Mouse (Mus musculus) kidney, postnatal 0 days (tissue): ENCODE data around the gene Fndc1. TPM values are rescaled to one million over a fixed set of nuclear protein-coding genes. Genes with fewer than 3 reads are reported as not detected.

ENCODE experiments used
- ATAC-seq: fragments of 200-750 bp; cut with Nextera tagmentation; replicated peaks from 2 replicates; pipeline ENCODE4 v1.8.0; 2017; ENCODE audit warnings: low read depth, moderate number of reproducible peaks, moderate TSS enrichment, moderate library complexity; ENCODE audit not compliant: low FRiP score
- DNase-seq: peaks from one replicate; pipeline ENCODE4 v3.0.0-alpha.2; 2016; ENCODE audit warnings: low spot score
- H3K27ac ChIP-seq: fragments of 300-500 bp; sonication (generic); 2 replicates; pipeline ENCODE4 v1.5.1; 2014; ENCODE audit warnings: mild to moderate bottlenecking
- H3K27me3 ChIP-seq: fragments of 300-500 bp; sonication (generic); 2 replicates; pipeline ENCODE4 v1.6.1; 2014; ENCODE audit warnings: low read length, mixed read lengths; ENCODE audit not compliant: insufficient read depth
- H3K36me3 ChIP-seq: fragments of 300-500 bp; sonication (generic); 2 replicates; pipeline ENCODE4 v1.6.1; 2014; ENCODE audit warnings: low read length, mixed read lengths; ENCODE audit not compliant: insufficient read depth
- H3K4me1 ChIP-seq: fragments of 300-500 bp; sonication (generic); replicated peaks from 2 replicates; pipeline ENCODE4 v1.6.1; 2014; ENCODE audit warnings: antibody characterized with exemption, low read length, mixed read lengths; ENCODE audit not compliant: insufficient read depth
- H3K4me2 ChIP-seq: fragments of 300-500 bp; sonication (generic); 2 replicates; pipeline ENCODE4 v1.6.1; 2014; ENCODE audit warnings: mild to moderate bottlenecking, low read length, moderate library complexity, mixed read lengths
- H3K4me3 ChIP-seq: fragments of 300-500 bp; sonication (generic); replicated peaks from 2 replicates; pipeline ENCODE4 v1.5.1; 2014; ENCODE audit warnings: low read depth, low read length
- H3K9ac ChIP-seq: fragments of 300-500 bp; sonication (generic); 2 replicates; pipeline ENCODE4 v1.6.1; 2014; ENCODE audit warnings: low read depth, low read length
- H3K9me3 ChIP-seq: fragments of 300-500 bp; sonication (generic); replicated peaks from 2 replicates; pipeline ENCODE4 v1.6.1; 2016; ENCODE audit warnings: low read length, inconsistent platforms, mixed read lengths
- CTCF ChIP-seq: IDR thresholded peaks from 2 replicates; pipeline ENCODE4 v1.5.1; 2016; ENCODE audit warnings: antibody characterized with exemption, low read depth, mild to moderate bottlenecking, moderate library complexity
- WGBS: fragments of 180-500 bp; shearing (Covaris S2); extraction: QIAGEN DNeasy Blood & Tissue Kit; methylation state at CpG from one replicate; pipeline ENCODE4 v1.1.7; 2014; 5-methylcytosine and 5-hydroxymethylcytosine counted together
- microRNA-seq: library from miRNA; unstranded; fragments of <30 nt; microRNA quantifications from one replicate; pipeline ENCODE4, GENCODE M21; 2016
- polyA plus RNA-seq: library from polyadenylated mRNA; unstranded; fragments of >200 nt; fragmentation: Nextera tagmentation; extraction: Ambion mirVana; gene quantifications from 2 replicates; pipeline ENCODE4 v1.2.1, GENCODE M21; 2015

Gene Fndc1
- polyA plus RNA-seq, 1 experiment from 2014 or later: 3.1 TPM

DNA sequence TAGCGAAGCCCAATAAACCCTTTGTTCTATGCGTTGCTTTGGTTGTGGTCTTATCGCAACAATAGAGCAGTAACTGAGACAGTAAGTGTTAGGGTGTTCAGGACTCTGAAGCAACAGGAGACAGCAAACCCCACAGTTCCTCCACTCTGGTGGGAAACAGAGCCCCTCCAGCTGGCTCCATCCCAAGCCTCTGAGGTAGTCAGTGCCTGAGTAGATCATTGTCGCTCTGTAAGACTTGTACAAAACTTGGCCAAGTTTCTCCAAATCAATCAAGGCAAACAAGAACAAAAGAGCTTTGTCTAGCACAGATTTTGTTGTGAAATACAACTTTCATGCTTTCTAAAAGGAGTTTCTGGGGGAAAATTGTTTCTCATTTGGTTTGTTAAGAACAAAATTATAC is 104.1 kb downstream of the Fndc1 start:
- H3K27me3 ChIP-seq: no peaks in the 10 kb centered on the region
- H3K9me3 ChIP-seq: no peaks in the 10 kb centered on the region
- no peak overlapping the region for H3K4me2 ChIP-seq
- no peaks in the 10 kb centered on the region for H3K4me1 ChIP-seq
- no peak overlapping the region for H3K27ac ChIP-seq
- DNase-seq: no peak
- H3K9ac ChIP-seq: no peak overlapping the region
- TF ChIP-seq CTCF: no peak
- no peaks in the 10 kb centered on the region for H3K36me3 ChIP-seq
- no peak overlapping the region for H3K4me3 ChIP-seq
- ATAC-seq: no peak
- 87% methylated on average over 4 of the region's 4 CpGs for WGBS

DNA sequence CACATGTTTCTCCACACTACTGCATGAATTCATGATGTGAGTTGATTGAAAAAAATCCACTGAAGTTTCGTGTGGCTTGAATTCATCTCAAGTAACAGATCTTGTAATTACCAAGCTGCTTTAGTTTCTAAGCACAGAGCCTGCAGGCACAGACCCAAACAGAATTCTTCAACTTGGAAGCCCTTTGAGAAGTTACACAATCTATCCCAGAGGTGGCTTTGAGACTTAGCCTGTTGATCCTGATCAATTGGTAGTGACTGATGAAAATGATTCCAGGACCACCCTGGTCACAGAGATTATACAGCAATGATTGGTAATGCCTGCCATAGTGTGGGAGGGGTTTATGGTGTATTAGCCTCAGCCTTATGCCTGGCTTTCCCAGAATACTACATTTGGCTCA is 108.2 kb downstream of the Fndc1 start:
- WGBS: 49% methylated on average over 1 of the region's 1 CpGs
- Histone ChIP-seq H3K4me1 (no peaks in the 10 kb centered on the region), H3K4me3 (no peak overlapping the region), H3K9ac (no peak overlapping the region), H3K27ac (no peak overlapping the region), H3K36me3 (no peaks in the 10 kb centered on the region), H3K4me2 (no peak overlapping the region), H3K9me3 (no peaks in the 10 kb centered on the region), H3K27me3 (no peaks in the 10 kb centered on the region)
- no peak for TF ChIP-seq CTCF
- ATAC-seq: no peak
- DNase-seq: no peak

DNA sequence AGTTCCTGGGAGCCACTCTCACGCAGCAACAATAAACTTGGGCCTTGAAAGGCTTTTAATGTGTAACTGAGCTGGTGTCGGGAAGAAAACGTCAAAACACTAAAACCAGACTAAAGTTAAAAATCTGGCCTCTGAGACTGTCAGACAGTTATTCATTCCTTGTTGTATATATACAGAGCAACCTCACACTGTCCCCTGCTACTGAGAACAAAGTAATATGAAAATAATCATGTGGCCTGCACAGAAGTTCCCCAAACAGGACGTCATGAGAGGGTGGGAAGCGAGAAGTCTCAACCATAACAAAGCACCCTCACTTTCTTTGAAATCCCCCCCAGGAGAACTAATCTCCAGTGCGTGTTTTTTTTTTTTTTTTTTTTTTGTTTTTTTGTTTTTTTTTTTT is 109.2 kb downstream of the Fndc1 start:
- 58% methylated on average over 6 of the region's 6 CpGs for WGBS
- H3K4me3 ChIP-seq: no peak overlapping the region
- DNase-seq (no peak), ATAC-seq (no peak)
- TF ChIP-seq CTCF: no peak
- H3K36me3 ChIP-seq: no peaks in the 10 kb centered on the region
- H3K27ac ChIP-seq: no peak overlapping the region
- no peaks in the 10 kb centered on the region for H3K27me3 ChIP-seq
- H3K9ac ChIP-seq: no peak overlapping the region
- no peaks in the 10 kb centered on the region for H3K9me3 ChIP-seq
- H3K4me1 ChIP-seq: no peaks in the 10 kb centered on the region
- H3K4me2 ChIP-seq: no peak overlapping the region

DNA sequence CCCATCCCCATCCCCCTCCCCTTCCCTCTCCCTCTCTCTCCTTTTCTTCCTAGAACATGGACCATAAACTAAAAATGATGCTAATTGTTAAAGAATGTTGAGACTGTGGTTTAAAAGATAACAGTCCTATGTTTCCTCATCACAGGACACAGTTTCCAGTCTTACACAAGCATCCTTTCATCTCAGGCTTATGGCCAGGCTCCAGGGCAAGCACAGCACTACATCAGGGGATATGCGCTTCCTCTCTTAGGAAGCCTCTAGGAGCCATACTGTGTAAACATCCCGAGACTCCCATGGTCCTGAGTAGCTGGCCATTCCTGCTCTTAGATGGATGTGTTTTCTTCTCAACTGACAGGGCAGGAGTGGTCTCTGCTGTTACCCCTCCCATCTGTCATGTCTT is 114.1 kb downstream of the Fndc1 start:
- no peak overlapping the region for H3K4me2 ChIP-seq
- no peak overlapping the region for H3K27ac ChIP-seq
- no peak for DNase-seq

DNA sequence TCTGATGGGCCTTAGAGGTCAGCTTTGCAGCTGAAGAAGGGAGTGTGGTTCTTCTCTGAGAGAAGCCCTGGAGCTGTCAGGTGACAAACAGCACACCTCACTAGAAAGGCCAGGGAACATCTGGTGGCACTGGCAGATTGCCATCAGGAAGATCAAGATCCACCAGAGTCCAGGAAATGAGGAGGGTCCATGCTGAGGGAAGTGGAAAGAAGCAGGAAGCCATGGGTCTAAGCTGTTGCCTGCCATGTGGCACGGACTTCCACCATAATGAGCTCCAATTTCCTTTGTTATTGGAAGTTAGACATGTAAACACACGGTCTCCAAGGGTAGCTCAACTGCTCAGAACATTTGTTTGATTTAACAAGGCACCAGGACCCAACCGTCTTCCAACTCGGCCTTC is 120.0 kb downstream of the Fndc1 start:
- Histone ChIP-seq H3K9ac (no peak overlapping the region), H3K36me3 (no peaks in the 10 kb centered on the region), H3K4me1 (no peaks in the 10 kb centered on the region), H3K4me3 (no peak overlapping the region), H3K4me2 (no peak overlapping the region), H3K27ac (no peak overlapping the region), H3K27me3 (no peaks in the 10 kb centered on the region), H3K9me3 (no peaks in the 10 kb centered on the region)
- ATAC-seq (no peak), DNase-seq (no peak)
- no peak for TF ChIP-seq CTCF
- WGBS: 53% methylated on average over 4 of the region's 4 CpGs

More for the DNA sequence above, 114.1 kb downstream of the Fndc1 start:
- H3K4me1 ChIP-seq: no peaks in the 10 kb centered on the region
- no peak for TF ChIP-seq CTCF
- no peaks in the 10 kb centered on the region for H3K27me3 ChIP-seq
- 66% methylated on average over 2 of the region's 2 CpGs for WGBS
- H3K9me3 ChIP-seq: no peaks in the 10 kb centered on the region
- H3K9ac ChIP-seq: no peak overlapping the region
- no peaks in the 10 kb centered on the region for H3K36me3 ChIP-seq
- H3K4me3 ChIP-seq: no peak overlapping the region
- ATAC-seq: no peak

DNA sequence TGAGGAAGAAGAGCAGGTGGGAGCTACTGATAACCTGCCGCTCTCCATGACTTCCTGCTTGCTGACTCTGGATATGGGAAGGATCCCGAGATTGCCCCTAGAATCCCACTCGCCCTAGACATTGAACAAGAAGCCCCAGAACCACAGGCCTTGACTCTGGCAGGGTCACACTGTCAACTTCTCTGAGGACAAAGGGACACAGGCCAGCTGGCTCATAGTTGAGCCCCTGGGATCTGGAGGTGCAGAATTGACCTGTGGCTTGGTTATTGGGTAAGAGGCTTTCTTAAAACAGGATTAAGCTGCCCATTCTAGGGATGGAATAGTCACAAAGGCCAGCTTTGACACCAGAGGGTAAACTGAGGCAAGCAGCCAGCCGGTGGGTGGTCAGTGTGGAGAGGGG is 136.8 kb downstream of the Fndc1 start:
- Histone ChIP-seq H3K9ac (no peak overlapping the region), H3K9me3 (no peaks in the 10 kb centered on the region), H3K27ac (no peak overlapping the region), H3K36me3 (no peaks in the 10 kb centered on the region), H3K27me3 (no peaks in the 10 kb centered on the region), H3K4me1 (no peaks in the 10 kb centered on the region), H3K4me2 (no peak overlapping the region), H3K4me3 (no peak overlapping the region)
- TF ChIP-seq CTCF: no peak
- DNase-seq (no peak), ATAC-seq (no peak)
- 91% methylated on average over 4 of the region's 4 CpGs for WGBS

Small RNA genes lying within 50 kb of the gene (microRNA-seq; reads per million reads assigned to microRNA genes)
- not detected for gene Gm25872

Other genes with a start within 250 kb of the Fndc1 start
- 0.68 and 0.74 TPM in 2 replicates for gene Tagap, start 98.7 kb upstream of the Fndc1 start, polyA plus RNA-seq
- gene Rsph3a, start 118.3 kb upstream of the Fndc1 start, polyA plus RNA-seq: 60.5 and 73.0 TPM in 2 replicates